Mouse (Mus musculus) intestine, postnatal 0 days (tissue): ENCODE data around the gene Vav2. TPM values are rescaled to one million over a fixed set of nuclear protein-coding genes. Genes with fewer than 3 reads are reported as not detected.

Source experiments
- ATAC-seq: fragments of 200-750 bp; cut with Nextera tagmentation; 2 replicates; pipeline ENCODE4 v1.8.0; 2017; ENCODE audit warnings: mild to moderate bottlenecking, moderate TSS enrichment, moderate library complexity
- H3K27ac ChIP-seq: fragments of 300-500 bp; sonication (generic); 2 replicates; pipeline ENCODE4 v1.5.1; 2014; ENCODE audit warnings: mild to moderate bottlenecking, low read depth, low read length, moderate library complexity
- H3K27me3 ChIP-seq: fragments of 300-500 bp; sonication (generic); replicated peaks from 2 replicates; pipeline ENCODE4 v1.6.1; 2014; ENCODE audit warnings: low read length, mixed read lengths; ENCODE audit not compliant: control insufficient read depth, insufficient read depth
- H3K36me3 ChIP-seq: fragments of 300-500 bp; sonication (generic); 2 replicates; pipeline ENCODE4 v1.6.1; 2014; ENCODE audit warnings: mild to moderate bottlenecking, moderate library complexity; ENCODE audit not compliant: control insufficient read depth, insufficient read depth
- H3K4me1 ChIP-seq: fragments of 300-500 bp; sonication (generic); replicated peaks from 2 replicates; pipeline ENCODE4 v1.6.1; 2014; ENCODE audit warnings: antibody characterized with exemption, low read length, mixed read lengths; ENCODE audit not compliant: control insufficient read depth, insufficient read depth
- H3K4me2 ChIP-seq: fragments of 300-500 bp; sonication (generic); replicated peaks from 2 replicates; pipeline ENCODE4 v1.6.1; 2014; ENCODE audit warnings: low read depth, mild to moderate bottlenecking, moderate library complexity
- H3K4me3 ChIP-seq: fragments of 300-500 bp; sonication (generic); 2 replicates; pipeline ENCODE4 v1.5.1; 2014; ENCODE audit warnings: low read depth, low read length
- H3K9ac ChIP-seq: fragments of 300-500 bp; sonication (generic); 2 replicates; pipeline ENCODE4 v1.6.1; 2014; ENCODE audit warnings: mild to moderate bottlenecking, low read depth, low read length
- H3K9me3 ChIP-seq: fragments of 300-500 bp; sonication (generic); 2 replicates; pipeline ENCODE4 v1.6.1; 2016; ENCODE audit warnings: mixed run types; ENCODE audit not compliant: control insufficient read depth
- CTCF ChIP-seq: sonication (generic); IDR thresholded peaks from 2 replicates; pipeline ENCODE4 v1.5.1; 2016; ENCODE audit warnings: low read depth, mild to moderate bottlenecking, control low read depth, antibody characterized with exemption, moderate library complexity
- WGBS: fragments of 180-500 bp; shearing (Covaris S2); extraction: QIAGEN DNeasy Blood & Tissue Kit; methylation state at CpG from one replicate; pipeline ENCODE4 v1.1.7; 2014; 5-methylcytosine and 5-hydroxymethylcytosine counted together
- polyA plus RNA-seq: library from polyadenylated mRNA; unstranded; fragments of >200 nt; fragmentation: Nextera tagmentation; extraction: Ambion mirVana; gene quantifications from 2 replicates; pipeline ENCODE4 v1.2.1, GENCODE M21; 2015

Vav2 gene
- polyA plus RNA-seq, 1 experiment from 2014 or later, result 5.4 TPM

DNA sequence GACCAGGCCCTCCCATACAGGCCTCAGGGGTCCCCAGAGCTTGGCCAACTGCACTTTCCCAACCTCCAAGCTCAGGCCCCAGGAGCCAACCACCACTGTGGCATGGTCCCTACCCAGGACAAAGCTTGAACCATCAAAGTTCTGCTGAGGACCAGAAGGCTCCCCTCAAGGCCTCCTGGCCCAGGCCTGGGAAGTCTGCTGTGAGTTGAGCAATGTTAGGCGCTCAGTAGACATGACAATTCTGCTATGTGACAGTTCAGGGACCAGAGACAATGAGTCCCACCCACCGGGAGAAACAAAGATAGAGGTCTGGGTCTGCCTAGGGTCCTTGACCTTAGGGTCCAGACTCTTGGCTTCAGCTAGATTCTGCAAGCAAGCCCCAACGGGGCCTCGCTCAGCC, 98.9 kb downstream of the Vav2 start:
- H3K4me1 ChIP-seq, result 0 out of 2 replicates have a peak, but pooled peaks cover 3% of the 10 kb centered on the region
- no peaks in the 10 kb centered on the region for H3K36me3 ChIP-seq
- H3K4me2 ChIP-seq, result no peak overlapping the region
- H3K9me3 ChIP-seq, result no peaks in the 10 kb centered on the region
- no peak overlapping the region for H3K9ac ChIP-seq
- WGBS, result 58% methylated on average over 4 of the region's 4 CpGs
- no peak for ATAC-seq
- H3K4me3 ChIP-seq, result no peak overlapping the region
- no peaks in the 10 kb centered on the region for H3K27me3 ChIP-seq
- no peak overlapping the region for H3K27ac ChIP-seq
- TF ChIP-seq CTCF, result no peak

DNA sequence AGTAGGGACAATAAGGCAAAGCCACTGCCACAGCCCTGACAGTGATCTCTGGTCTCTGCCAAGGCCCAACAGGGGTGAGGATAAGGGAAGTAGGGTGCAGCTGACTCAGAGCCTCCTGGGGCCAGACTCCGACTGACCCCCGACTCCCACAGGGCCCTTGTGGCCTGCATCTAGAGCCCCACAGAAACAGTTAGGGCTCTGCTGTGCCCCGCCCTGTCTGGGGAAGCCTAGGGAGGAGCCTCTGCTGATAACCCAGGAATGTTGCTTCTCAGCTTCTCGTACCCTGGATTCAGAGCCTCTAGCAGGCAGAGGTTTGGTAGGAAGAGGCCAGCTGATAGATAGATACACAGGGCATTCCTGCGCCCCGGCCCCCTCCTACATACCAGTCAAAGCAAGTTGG, 99.8 kb downstream of the Vav2 start:
- Histone ChIP-seq H3K9ac (no peak overlapping the region), H3K27me3 (no peaks in the 10 kb centered on the region), H3K4me1 (0 out of 2 replicates have a peak, but pooled peaks cover 3% of the 10 kb centered on the region), H3K4me3 (no peak overlapping the region), H3K27ac (no peak overlapping the region), H3K9me3 (no peaks in the 10 kb centered on the region), H3K4me2 (no peak overlapping the region), H3K36me3 (no peaks in the 10 kb centered on the region)
- TF ChIP-seq CTCF, result no peak
- WGBS, result 40% methylated on average over 6 of the region's 6 CpGs
- peak; percentile 34; the same call in 1 of the 2 replicates for ATAC-seq

DNA sequence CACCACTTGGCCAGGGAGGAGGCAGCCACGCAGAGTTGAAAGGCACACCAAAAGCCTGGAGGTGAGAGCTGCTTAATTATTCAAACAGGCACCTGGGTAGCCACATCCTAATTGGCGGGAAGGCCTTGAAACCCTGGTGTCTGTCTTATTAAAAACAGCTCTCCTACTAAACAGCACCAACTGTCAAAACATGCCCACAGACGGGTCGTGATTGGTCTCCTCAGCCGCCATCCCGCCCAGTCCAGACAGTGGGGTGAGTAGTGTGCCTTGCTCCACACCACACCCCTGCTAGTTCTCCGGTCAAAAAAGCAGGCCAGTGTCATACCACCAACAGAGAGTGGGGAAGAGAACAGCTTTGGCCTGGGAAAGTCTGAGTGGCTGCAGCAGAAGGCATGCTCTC, 100.5 kb downstream of the Vav2 start:
- TF ChIP-seq CTCF, result no peak
- no peaks in the 10 kb centered on the region for H3K9me3 ChIP-seq
- no peaks in the 10 kb centered on the region for H3K36me3 ChIP-seq
- no peak for ATAC-seq
- no peak overlapping the region for H3K9ac ChIP-seq
- H3K4me2 ChIP-seq, result no peak overlapping the region
- H3K4me3 ChIP-seq, result no peak overlapping the region
- WGBS, result 72% methylated on average over 7 of the region's 7 CpGs
- H3K4me1 ChIP-seq, result 0 out of 2 replicates have a peak, but pooled peaks cover 3% of the 10 kb centered on the region
- H3K27ac ChIP-seq, result no peak overlapping the region
- H3K27me3 ChIP-seq, result no peaks in the 10 kb centered on the region

GRCm38 (mm10) chr2:27324690-27325089, 102.1 kb downstream of the Vav2 start:
- WGBS, result 37% methylated on average over 2 of the region's 2 CpGs
- H3K36me3 ChIP-seq, result no peaks in the 10 kb centered on the region
- H3K9me3 ChIP-seq, result no peaks in the 10 kb centered on the region
- no peak overlapping the region for H3K4me3 ChIP-seq
- H3K27ac ChIP-seq, result no peak overlapping the region
- ATAC-seq, result no peak
- no peaks in the 10 kb centered on the region for H3K27me3 ChIP-seq
- H3K9ac ChIP-seq, result no peak overlapping the region
- TF ChIP-seq CTCF, result no peak
- H3K4me2 ChIP-seq, result no peak overlapping the region
- 0 out of 2 replicates have a peak, but pooled peaks cover 3% of the 10 kb centered on the region for H3K4me1 ChIP-seq

- no peak for ATAC-seq
- no peaks in the 10 kb centered on the region for H3K4me1 ChIP-seq
- WGBS, result 47% methylated on average over 6 of the region's 6 CpGs
These were observed 105.4 kb downstream of the Vav2 start for GRCm38 (mm10) chr2:27321431-27321875.

DNA sequence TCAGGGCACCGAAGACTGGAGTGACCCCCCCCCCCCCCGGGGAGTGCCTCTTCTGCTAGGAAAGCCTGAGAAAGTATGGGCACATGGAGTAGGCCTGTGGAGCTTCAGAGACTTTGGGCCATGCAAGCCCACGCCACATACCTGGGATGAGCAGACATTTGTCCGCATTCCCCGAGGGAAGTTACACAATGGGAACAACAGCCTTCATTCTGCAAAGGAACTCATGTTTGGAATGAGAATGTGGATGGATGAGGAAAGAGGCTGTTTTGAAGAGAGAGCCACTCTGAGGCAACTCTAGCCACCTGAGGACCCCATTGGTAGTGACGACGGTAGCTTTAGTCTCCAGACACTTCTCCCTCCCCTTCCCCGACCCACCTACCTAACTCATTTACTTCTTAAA, 106.0 kb downstream of the Vav2 start:
- TF ChIP-seq CTCF, result no peak
- Histone ChIP-seq H3K9me3 (no peaks in the 10 kb centered on the region), H3K27me3 (no peaks in the 10 kb centered on the region), H3K9ac (no peak overlapping the region), H3K36me3 (no peaks in the 10 kb centered on the region), H3K4me3 (no peak overlapping the region), H3K27ac (no peak overlapping the region), H3K4me2 (no peak overlapping the region), H3K4me1 (no peaks in the 10 kb centered on the region)
- WGBS, result 84% methylated on average over 8 of the region's 8 CpGs
- ATAC-seq, result no peak

More at GRCm38 (mm10) chr2:27321431-27321875, 105.4 kb downstream of the Vav2 start:
- TF ChIP-seq CTCF, result no peak
- Histone ChIP-seq H3K9ac (no peak overlapping the region), H3K4me3 (no peak overlapping the region), H3K4me2 (no peak overlapping the region), H3K27ac (no peak overlapping the region), H3K9me3 (no peaks in the 10 kb centered on the region), H3K27me3 (no peaks in the 10 kb centered on the region), H3K36me3 (no peaks in the 10 kb centered on the region)

- H3K36me3 ChIP-seq, result no peaks in the 10 kb centered on the region
- no peak for ATAC-seq
- no peaks in the 10 kb centered on the region for H3K4me1 ChIP-seq
- no peak overlapping the region for H3K4me2 ChIP-seq
- TF ChIP-seq CTCF, result no peak
- no peak overlapping the region for H3K9ac ChIP-seq
- no peak overlapping the region for H3K27ac ChIP-seq
- H3K27me3 ChIP-seq, result no peaks in the 10 kb centered on the region
- H3K9me3 ChIP-seq, result no peaks in the 10 kb centered on the region
- H3K4me3 ChIP-seq, result no peak overlapping the region
- 67% methylated on average over 4 of the region's 4 CpGs for WGBS
These were observed 108.2 kb downstream of the Vav2 start for GRCm38 (mm10) chr2:27318606-27319005.
